Mouse (Mus musculus): ENCODE results near the gene Kif3a. TPM values are rescaled to one million over a fixed set of nuclear protein-coding genes. Genes with fewer than 3 reads are reported as not detected.
A peak's percentile ranks its signal among the peaks of the same experiment; 100 is the strongest.

Kif3a gene
- polyA plus RNA-seq, 1 experiment from 2014 or later, result 38.3 TPM

DNA sequence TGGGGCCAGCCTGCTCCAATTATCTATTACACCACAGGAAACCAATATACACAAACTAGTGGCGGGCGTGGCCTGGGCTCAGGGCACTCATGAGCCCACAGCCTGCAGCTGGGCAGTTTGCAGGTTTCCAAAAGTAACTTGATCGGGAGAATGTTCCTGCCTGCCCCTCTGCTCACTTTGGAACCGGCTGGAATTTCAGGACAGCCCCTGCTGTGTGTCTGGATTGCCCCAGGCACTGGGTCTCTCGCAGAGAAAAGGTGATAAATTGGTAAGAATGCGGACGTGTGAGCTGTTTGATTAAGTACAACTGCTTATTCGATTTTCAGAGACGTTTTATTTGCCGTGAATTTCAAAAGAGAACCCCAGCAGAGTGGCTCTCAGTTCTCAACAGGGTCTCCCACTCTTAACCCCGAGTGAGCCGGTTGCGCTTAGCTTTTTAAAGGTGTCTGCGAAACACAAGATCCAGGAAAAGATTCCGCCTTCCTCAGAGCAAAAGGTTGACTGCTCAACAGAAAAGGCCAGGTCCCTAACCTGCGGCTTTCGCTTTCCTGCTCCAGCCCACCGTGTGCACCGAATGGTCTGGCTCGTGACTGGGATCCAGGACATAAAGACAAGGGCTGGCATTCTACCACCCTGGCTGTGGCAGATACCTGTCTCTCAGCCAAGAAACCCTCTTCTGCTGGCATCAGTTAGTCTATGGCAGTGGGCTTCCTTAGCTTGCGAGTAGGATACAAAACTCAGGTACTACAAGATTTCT is 70.0 kb downstream of the Kif3a start:
- WGBS, result 28% methylated on average over 21 of the region's 21 CpGs
- no peak for ATAC-seq (replicated peaks; ENCODE audit: extremely low read depth, insufficient read depth, low FRiP score)
- H3K27ac ChIP-seq (ENCODE audit: low read length), result no peak overlapping the region
- no peak overlapping the region for H3K4me3 ChIP-seq (ENCODE audit: low read length)
- no peak overlapping the region for H3K9ac ChIP-seq (ENCODE audit: low read length)
- peaks cover 14% of the 10 kb centered on the region for H3K4me1 ChIP-seq (ENCODE audit: control insufficient read depth, insufficient read depth, low read length)
- H3K4me2 ChIP-seq (ENCODE audit: low read depth, low read length), result peak overlapping the region; percentile 28; the same call in 1 of the 2 replicates
- no peaks in the 10 kb centered on the region for H3K9me3 ChIP-seq (replicated peaks; ENCODE audit: control insufficient read depth, low read length)
- no peaks in the 10 kb centered on the region for H3K36me3 ChIP-seq (ENCODE audit: control insufficient read depth, insufficient read depth)
- peaks cover 24% of the 10 kb centered on the region for H3K27me3 ChIP-seq (ENCODE audit: control insufficient read depth, insufficient read depth, low read length)

DNA sequence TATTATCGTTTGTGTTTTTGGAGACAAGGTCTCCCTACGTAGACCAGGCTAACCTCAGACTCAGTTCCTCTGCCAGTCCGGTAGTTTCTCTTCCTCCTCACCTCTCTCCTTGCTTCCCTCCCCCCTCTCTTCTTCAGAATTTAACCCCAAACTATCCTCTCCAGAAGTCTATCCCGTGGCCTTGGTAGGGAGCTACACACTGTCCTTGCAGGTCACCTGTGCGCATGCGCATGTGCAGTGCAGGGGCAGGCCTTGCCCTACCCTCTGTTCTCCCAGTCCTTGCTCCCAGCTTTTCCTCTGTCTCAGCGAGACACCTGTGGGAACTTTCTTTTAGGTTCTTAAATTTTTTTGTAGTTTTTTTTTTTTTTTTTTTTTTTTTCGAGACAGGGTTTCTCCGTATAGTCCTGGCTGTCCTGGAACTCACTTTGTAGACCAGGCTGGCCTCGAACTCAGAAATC is 70.7 kb downstream of the Kif3a start:
- ATAC-seq (replicated peaks; ENCODE audit: extremely low read depth, insufficient read depth, low FRiP score), result no peak
- peaks cover 24% of the 10 kb centered on the region for H3K27me3 ChIP-seq (ENCODE audit: control insufficient read depth, insufficient read depth, low read length)
- no peak overlapping the region for H3K4me2 ChIP-seq (ENCODE audit: low read depth, low read length)
- 0 out of 2 replicates have a peak, but pooled peaks cover 3% of the 10 kb centered on the region for H3K9me3 ChIP-seq (replicated peaks; ENCODE audit: control insufficient read depth, low read length)
- 78% methylated on average over 10 of the region's 10 CpGs for WGBS
- no peak overlapping the region for H3K27ac ChIP-seq (ENCODE audit: low read length)
- peaks cover 14% of the 10 kb centered on the region for H3K4me1 ChIP-seq (ENCODE audit: control insufficient read depth, insufficient read depth, low read length)
- no peak overlapping the region for H3K9ac ChIP-seq (ENCODE audit: low read length)
- no peaks in the 10 kb centered on the region for H3K36me3 ChIP-seq (ENCODE audit: control insufficient read depth, insufficient read depth)
- H3K4me3 ChIP-seq (ENCODE audit: low read length), result no peak overlapping the region

DNA sequence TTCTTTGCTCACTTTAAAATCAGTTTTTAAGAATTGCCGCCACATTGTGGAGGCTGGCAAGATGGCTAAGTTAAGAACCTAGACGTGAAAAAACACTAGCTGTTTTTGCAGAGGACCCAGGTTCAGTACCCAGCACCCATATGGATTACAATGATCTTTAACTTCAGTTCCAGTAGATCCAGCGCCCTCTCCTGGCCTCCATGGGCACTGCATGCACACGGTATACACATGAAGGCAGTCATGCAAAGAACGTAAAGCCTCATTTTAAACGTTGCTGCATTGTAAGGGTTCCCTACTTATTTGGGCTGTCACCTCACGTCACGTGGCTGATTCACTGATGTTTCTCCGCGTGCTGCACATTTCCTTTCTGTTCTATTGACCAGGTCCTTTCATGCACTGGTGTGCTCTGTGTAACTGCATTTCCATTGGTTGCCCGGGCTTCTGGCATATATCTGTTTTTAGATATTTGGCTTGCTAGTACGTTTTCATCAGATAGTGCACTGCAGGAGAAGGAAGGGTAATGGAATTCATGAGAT is 75.6 kb downstream of the Kif3a start:
- Histone ChIP-seq H3K4me1 (ENCODE audit: control insufficient read depth, insufficient read depth, low read length) (peaks cover 4% of the 10 kb centered on the region; the same call in 1 of the 2 replicates), H3K36me3 (ENCODE audit: control insufficient read depth, insufficient read depth) (no peaks in the 10 kb centered on the region), H3K4me3 (ENCODE audit: low read length) (no peak overlapping the region), H3K4me2 (ENCODE audit: low read depth, low read length) (no peak overlapping the region), H3K27me3 (ENCODE audit: control insufficient read depth, insufficient read depth, low read length) (peaks cover 1% of the 10 kb centered on the region), H3K9me3 (replicated peaks; ENCODE audit: control insufficient read depth, low read length) (0 out of 2 replicates have a peak, but pooled peaks cover 3% of the 10 kb centered on the region), H3K27ac (ENCODE audit: low read length) (no peak overlapping the region), H3K9ac (ENCODE audit: low read length) (no peak overlapping the region)
- WGBS, result 67% methylated on average over 12 of the region's 12 CpGs
- no peak for ATAC-seq (replicated peaks; ENCODE audit: extremely low read depth, insufficient read depth, low FRiP score)

DNA sequence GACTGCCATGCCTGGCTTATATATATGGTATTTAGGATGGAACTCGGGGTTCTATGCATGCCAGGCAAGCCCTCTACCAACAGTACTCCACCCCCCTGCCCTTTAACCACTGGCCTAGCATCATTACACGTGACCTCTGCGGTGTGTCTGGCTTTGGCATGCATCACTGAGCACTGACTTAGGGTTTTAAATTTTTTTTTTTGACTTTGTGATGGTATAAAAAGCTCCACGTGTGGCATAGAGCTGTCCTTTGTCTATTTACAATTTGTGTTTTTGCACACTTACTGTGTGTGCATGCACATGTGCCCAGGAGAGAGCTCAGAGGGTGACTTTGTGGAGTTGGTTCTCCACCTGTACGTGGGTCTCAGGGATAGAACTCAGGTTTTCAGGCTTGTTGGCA is 76.8 kb downstream of the Kif3a start:
- WGBS, result 83% methylated on average over 5 of the region's 5 CpGs
- Histone ChIP-seq H3K27me3 (ENCODE audit: control insufficient read depth, insufficient read depth, low read length) (no peaks in the 10 kb centered on the region), H3K4me2 (ENCODE audit: low read depth, low read length) (no peak overlapping the region), H3K9ac (ENCODE audit: low read length) (no peak overlapping the region), H3K4me3 (ENCODE audit: low read length) (no peak overlapping the region), H3K27ac (ENCODE audit: low read length) (no peak overlapping the region), H3K9me3 (replicated peaks; ENCODE audit: control insufficient read depth, low read length) (0 out of 2 replicates have a peak, but pooled peaks cover 3% of the 10 kb centered on the region), H3K4me1 (ENCODE audit: control insufficient read depth, insufficient read depth, low read length) (peaks cover 4% of the 10 kb centered on the region; the same call in 1 of the 2 replicates), H3K36me3 (ENCODE audit: control insufficient read depth, insufficient read depth) (no peaks in the 10 kb centered on the region)
- ATAC-seq (replicated peaks; ENCODE audit: extremely low read depth, insufficient read depth, low FRiP score), result no peak

DNA sequence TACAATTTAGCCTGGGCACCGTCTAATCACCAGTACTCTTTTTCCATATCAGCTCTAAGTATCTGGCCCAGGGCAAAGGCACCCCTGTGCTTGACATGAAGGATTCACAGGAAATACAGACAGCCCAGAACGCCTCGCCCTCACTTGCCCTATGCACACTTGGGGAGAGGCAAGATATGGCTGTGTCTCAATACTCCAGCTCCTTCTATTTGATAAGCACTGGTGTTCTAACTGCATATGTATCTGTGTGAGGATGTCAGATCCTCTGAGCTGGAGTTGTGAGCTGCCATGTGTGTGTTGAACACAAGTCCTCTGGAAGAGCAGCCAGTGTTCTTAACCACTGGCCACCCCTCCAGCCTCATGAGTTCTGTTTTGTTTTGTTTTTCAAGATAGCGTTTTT is 84.3 kb downstream of the Kif3a start:
- Histone ChIP-seq H3K9ac (ENCODE audit: low read length) (no peak overlapping the region), H3K4me3 (ENCODE audit: low read length) (no peak overlapping the region), H3K36me3 (ENCODE audit: control insufficient read depth, insufficient read depth) (peaks cover 14% of the 10 kb centered on the region), H3K27me3 (ENCODE audit: control insufficient read depth, insufficient read depth, low read length) (no peaks in the 10 kb centered on the region), H3K4me1 (ENCODE audit: control insufficient read depth, insufficient read depth, low read length) (peaks cover 10% of the 10 kb centered on the region), H3K4me2 (ENCODE audit: low read depth, low read length) (no peak overlapping the region), H3K27ac (ENCODE audit: low read length) (no peak overlapping the region), H3K9me3 (replicated peaks; ENCODE audit: control insufficient read depth, low read length) (no peaks in the 10 kb centered on the region)
- 86% methylated on average over 4 of the region's 4 CpGs for WGBS
- ATAC-seq (replicated peaks; ENCODE audit: extremely low read depth, insufficient read depth, low FRiP score), result no peak

Other genes starting within 250 kb of the Kif3a start
- 12.8 and 16.7 TPM in 2 replicates for gene Zcchc10, start 242.7 kb upstream of the Kif3a start, polyA plus RNA-seq (2015; fragmentation: Nextera tagmentation; extraction: Ambion mirVana)
- gene Aff4, start 216.5 kb upstream of the Kif3a start, polyA plus RNA-seq (2015; fragmentation: Nextera tagmentation; extraction: Ambion mirVana), result 23.0 and 31.7 TPM in 2 replicates
- gene Leap2, start 144.2 kb upstream of the Kif3a start, polyA plus RNA-seq (2015; fragmentation: Nextera tagmentation; extraction: Ambion mirVana), result 0.39 TPM in 1 of 2 replicates, not detected in the other
- 1,391 and 1,425 TPM in 2 replicates for gene Uqcrq, start 136.5 kb upstream of the Kif3a start, polyA plus RNA-seq (2015; fragmentation: Nextera tagmentation; extraction: Ambion mirVana)
- 1.2 and 1.6 TPM in 2 replicates for gene Gdf9, start 136.4 kb upstream of the Kif3a start, polyA plus RNA-seq (2015; fragmentation: Nextera tagmentation; extraction: Ambion mirVana)
- 0.06 and 0.09 TPM in 2 replicates for gene Gm10447, start 110.3 kb upstream of the Kif3a start, polyA plus RNA-seq (2015; fragmentation: Nextera tagmentation; extraction: Ambion mirVana)
- 1.3 and 1.8 TPM in 2 replicates for gene Shroom1, start 110.2 kb upstream of the Kif3a start, polyA plus RNA-seq (2015; fragmentation: Nextera tagmentation; extraction: Ambion mirVana)
- not detected in 2 replicates for gene Gm9837, start 96.9 kb upstream of the Kif3a start, polyA plus RNA-seq (2015; fragmentation: Nextera tagmentation; extraction: Ambion mirVana)
- gene Gm9945, start 87.2 kb upstream of the Kif3a start, polyA plus RNA-seq (2015; fragmentation: Nextera tagmentation; extraction: Ambion mirVana), result not detected in 2 replicates
- gene Sowaha, start 87.1 kb upstream of the Kif3a start, polyA plus RNA-seq (2015; fragmentation: Nextera tagmentation; extraction: Ambion mirVana), result 0.17 and 0.18 TPM in 2 replicates
- gene Sept8, start 48.1 kb upstream of the Kif3a start, polyA plus RNA-seq (2015; fragmentation: Nextera tagmentation; extraction: Ambion mirVana), result 22.9 and 23.3 TPM in 2 replicates
- gene Il4, start 51.3 kb downstream of the Kif3a start, polyA plus RNA-seq (2015; fragmentation: Nextera tagmentation; extraction: Ambion mirVana), result 0.51 and 1.1 TPM in 2 replicates
- 0.24 TPM in 1 of 2 replicates, not detected in the other for gene Il13, start 67.3 kb downstream of the Kif3a start, polyA plus RNA-seq (2015; fragmentation: Nextera tagmentation; extraction: Ambion mirVana)
- 19.9 and 23.9 TPM in 2 replicates for gene Rad50, start 139.9 kb downstream of the Kif3a start, polyA plus RNA-seq (2015; fragmentation: Nextera tagmentation; extraction: Ambion mirVana)
- gene Il5, start 153.4 kb downstream of the Kif3a start, polyA plus RNA-seq (2015; fragmentation: Nextera tagmentation; extraction: Ambion mirVana), result not detected in 2 replicates
- 17.2 and 25.7 TPM in 2 replicates for gene Irf1, start 202.6 kb downstream of the Kif3a start, polyA plus RNA-seq (2015; fragmentation: Nextera tagmentation; extraction: Ambion mirVana)
- gene Gm17334, start 205.8 kb downstream of the Kif3a start, polyA plus RNA-seq (2015; fragmentation: Nextera tagmentation; extraction: Ambion mirVana), result 0.16 and 0.53 TPM in 2 replicates